Comparison of ENCODE assay signal across 14 mouse cellular contexts in genomic region chr3:90606185-90606584, GRCm38 (mm10). TPM values are rescaled to one million over a fixed set of nuclear protein-coding genes. Genes with fewer than 3 reads are reported as not detected.
DNase-seq lines count a peak whose midpoint lies in the region; ATAC-seq lines count a peak whose summit lies in the region.
"Had no signal": no experiment of that assay in that cellular context is flagged by ENCODE, and none has a peak within 500 bp of the region (broad histone marks: within the 10 kb centered on the region; RNA-seq: fewer than 3 reads in every experiment).

No protein-coding gene starts in this region.

- H3K4me2 ChIP-seq in forebrain, embryonic 12.5 days: no peak overlapping the region
- no peak overlapping the region for H3K4me2 ChIP-seq in limb, embryonic 13.5 days (replicated peaks)
- H3K4me2 ChIP-seq in forebrain, embryonic 13.5 days: no peak overlapping the region
- H3K4me2 ChIP-seq: midbrain, embryonic 12.5 days had no signal

- no peak overlapping the region for H3K4me3 ChIP-seq in forebrain, embryonic 10.5 days
- no peak overlapping the region for H3K4me3 ChIP-seq in forebrain, embryonic 12.5 days (replicated peaks)
- H3K4me3 ChIP-seq in limb, embryonic 13.5 days: no peak overlapping the region
- H3K4me3 ChIP-seq in forebrain, embryonic 13.5 days: no peak overlapping the region
- H3K4me3 ChIP-seq: heart, embryonic 10.5 days; midbrain, embryonic 12.5 days had no signal

- no peak for ATAC-seq in forebrain, embryonic 12.5 days (ENCODE audit: low FRiP score)
- ATAC-seq in limb, embryonic 13.5 days (ENCODE audit: low FRiP score, low read depth): peak; percentile 66; the same call in 1 of the 2 replicates
- no peak for ATAC-seq in forebrain, embryonic 13.5 days

- H3K4me1 ChIP-seq in forebrain, embryonic 10.5 days: peaks cover 24% of the 10 kb centered on the region
- peaks cover 10% of the 10 kb centered on the region; the same call in 1 of the 2 replicates for H3K4me1 ChIP-seq in forebrain, embryonic 12.5 days
- peaks cover 45% of the 10 kb centered on the region for H3K4me1 ChIP-seq in limb, embryonic 13.5 days
- peaks cover 12% of the 10 kb centered on the region for H3K4me1 ChIP-seq in forebrain, embryonic 13.5 days

- no peaks in the 10 kb centered on the region for H3K27me3 ChIP-seq in forebrain, embryonic 10.5 days (ENCODE audit: poor library complexity, severe bottlenecking)
- 0 out of 2 replicates have a peak, but pooled peaks cover 2% of the 10 kb centered on the region for H3K27me3 ChIP-seq in forebrain, embryonic 12.5 days
- H3K27me3 ChIP-seq in limb, embryonic 13.5 days: no peaks in the 10 kb centered on the region
- no peaks in the 10 kb centered on the region; the same call in 1 of the 2 replicates for H3K27me3 ChIP-seq in forebrain, embryonic 13.5 days
- H3K27me3 ChIP-seq: midbrain, embryonic 12.5 days had no signal

- H3K9ac ChIP-seq in forebrain, embryonic 12.5 days: no peak overlapping the region
- H3K9ac ChIP-seq in limb, embryonic 13.5 days: no peak overlapping the region
- H3K9ac ChIP-seq in forebrain, embryonic 13.5 days: no peak overlapping the region
- H3K9ac ChIP-seq: midbrain, embryonic 12.5 days had no signal

- no peaks in the 10 kb centered on the region for H3K9me3 ChIP-seq in forebrain, embryonic 10.5 days
- no peaks in the 10 kb centered on the region for H3K9me3 ChIP-seq in forebrain, embryonic 12.5 days
- H3K9me3 ChIP-seq in limb, embryonic 13.5 days: no peaks in the 10 kb centered on the region
- H3K9me3 ChIP-seq in forebrain, embryonic 13.5 days (replicated peaks): no peaks in the 10 kb centered on the region
- H3K9me3 ChIP-seq: heart, embryonic 10.5 days; midbrain, embryonic 12.5 days had no signal

- H3K27ac ChIP-seq in forebrain, embryonic 10.5 days: peak overlapping the region; percentile 56
- H3K27ac ChIP-seq in forebrain, embryonic 12.5 days: no peak overlapping the region
- H3K27ac ChIP-seq in limb, embryonic 13.5 days: peak overlapping the region; percentile 85
- no peak overlapping the region for H3K27ac ChIP-seq in forebrain, embryonic 13.5 days
- H3K27ac ChIP-seq: heart, embryonic 10.5 days; midbrain, embryonic 12.5 days had no signal

- H3K36me3 ChIP-seq in forebrain, embryonic 10.5 days (replicated peaks): no peaks in the 10 kb centered on the region
- H3K36me3 ChIP-seq in forebrain, embryonic 12.5 days (replicated peaks): no peaks in the 10 kb centered on the region
- H3K36me3 ChIP-seq in limb, embryonic 13.5 days: no peaks in the 10 kb centered on the region
- H3K36me3 ChIP-seq in forebrain, embryonic 13.5 days (ENCODE audit: poor library complexity, severe bottlenecking): no peaks in the 10 kb centered on the region
- H3K36me3 ChIP-seq: heart, embryonic 10.5 days; midbrain, embryonic 12.5 days had no signal

- WGBS in forebrain, embryonic 10.5 days: 91% methylated on average over 6 of the region's 6 CpGs
- WGBS in forebrain, embryonic 12.5 days: 81% methylated on average over 6 of the region's 6 CpGs
- WGBS in limb, embryonic 13.5 days: 51% methylated on average over 6 of the region's 6 CpGs
- 92% methylated on average over 6 of the region's 6 CpGs for WGBS in forebrain, embryonic 13.5 days

- DNase-seq in forebrain, embryonic 10.5 days (ENCODE audit: extremely low spot score, low spot score): peak; percentile 49
- DNase-seq in kidney, postnatal 10 days: peak; percentile 65
- DNase-seq in kidney, adult 8-10 months: no peak
- peak; percentile 47 for DNase-seq in embryo, embryonic 9.5 days (ENCODE audit: extremely low spot score)
- DNase-seq in layer of hippocampus, adult 9-11 months: no peak
- DNase-seq: adrenal gland, postnatal 10 days; cerebellum, adult 2 months; kidney, adult 18-20 months; left cerebral cortex, postnatal 4 days had no signal

RNA-seq across cellular contexts. Expression of gene S100a5, which starts 2.1 kb away (rescaled TPM):
- not detected in 2 replicates for polyA plus RNA-seq in forebrain, embryonic 10.5 days (2016; fragmentation: Nextera tagmentation; extraction: Ambion mirVana)
- 0.56 TPM in 1 of 2 replicates, not detected in the other for polyA plus RNA-seq in forebrain, embryonic 12.5 days (2016; fragmentation: Nextera tagmentation; extraction: Ambion mirVana)
- polyA plus RNA-seq in limb, embryonic 13.5 days (2015; fragmentation: Nextera tagmentation; extraction: Ambion mirVana): not detected in 2 replicates
- polyA plus RNA-seq in forebrain, embryonic 13.5 days (2015; fragmentation: Nextera tagmentation; extraction: Ambion mirVana): not detected in 2 replicates
- polyA plus RNA-seq: cerebellum, adult 2 months; heart, embryonic 10.5 days; midbrain, embryonic 12.5 days had no signal

RNA-seq across cellular contexts. Expression of gene S100a4, which starts 2.6 kb away (rescaled TPM):
- 0.47 TPM in 1 of 2 replicates, not detected in the other for polyA plus RNA-seq in forebrain, embryonic 10.5 days (2016; fragmentation: Nextera tagmentation; extraction: Ambion mirVana)
- 1.6 and 1.7 TPM in 2 replicates for polyA plus RNA-seq in forebrain, embryonic 12.5 days (2016; fragmentation: Nextera tagmentation; extraction: Ambion mirVana)
- polyA plus RNA-seq in limb, embryonic 13.5 days (2015; fragmentation: Nextera tagmentation; extraction: Ambion mirVana): 6.7 and 7.0 TPM in 2 replicates
- 0.40 and 1.6 TPM in 2 replicates for polyA plus RNA-seq in forebrain, embryonic 13.5 days (2015; fragmentation: Nextera tagmentation; extraction: Ambion mirVana)

RNA-seq across cellular contexts. Expression of gene Gm42674, which starts 4.5 kb away (rescaled TPM):
- not detected in 2 replicates for polyA plus RNA-seq in forebrain, embryonic 10.5 days (2016; fragmentation: Nextera tagmentation; extraction: Ambion mirVana)
- not detected in 2 replicates for polyA plus RNA-seq in forebrain, embryonic 12.5 days (2016; fragmentation: Nextera tagmentation; extraction: Ambion mirVana)
- not detected in 2 replicates for polyA plus RNA-seq in limb, embryonic 13.5 days (2015; fragmentation: Nextera tagmentation; extraction: Ambion mirVana)
- polyA plus RNA-seq in forebrain, embryonic 13.5 days (2015; fragmentation: Nextera tagmentation; extraction: Ambion mirVana): not detected in 2 replicates
- polyA plus RNA-seq: cerebellum, adult 2 months; heart, embryonic 10.5 days; midbrain, embryonic 12.5 days had no signal

RNA-seq across cellular contexts. Expression of gene S100a6, which starts 6.5 kb away (rescaled TPM):
- 22.4 and 23.2 TPM in 2 replicates for polyA plus RNA-seq in forebrain, embryonic 10.5 days (2016; fragmentation: Nextera tagmentation; extraction: Ambion mirVana)
- 20.1 and 22.2 TPM in 2 replicates for polyA plus RNA-seq in forebrain, embryonic 12.5 days (2016; fragmentation: Nextera tagmentation; extraction: Ambion mirVana)
- 58.5 and 64.0 TPM in 2 replicates for polyA plus RNA-seq in limb, embryonic 13.5 days (2015; fragmentation: Nextera tagmentation; extraction: Ambion mirVana)
- 15.4 and 23.8 TPM in 2 replicates for polyA plus RNA-seq in forebrain, embryonic 13.5 days (2015; fragmentation: Nextera tagmentation; extraction: Ambion mirVana)

RNA-seq across cellular contexts. Expression of gene S100a2, which starts 16.1 kb away (rescaled TPM):
- polyA plus RNA-seq in forebrain, embryonic 10.5 days (2016; fragmentation: Nextera tagmentation; extraction: Ambion mirVana): not detected in 2 replicates
- polyA plus RNA-seq in forebrain, embryonic 12.5 days (2016; fragmentation: Nextera tagmentation; extraction: Ambion mirVana): not detected in 2 replicates
- polyA plus RNA-seq in limb, embryonic 13.5 days (2015; fragmentation: Nextera tagmentation; extraction: Ambion mirVana): not detected in 2 replicates
- not detected in 2 replicates for polyA plus RNA-seq in forebrain, embryonic 13.5 days (2015; fragmentation: Nextera tagmentation; extraction: Ambion mirVana)
- polyA plus RNA-seq: cerebellum, adult 2 months; heart, embryonic 10.5 days; midbrain, embryonic 12.5 days had no signal

Comparison
In these comparisons a context has a peak if more than half of its experiments do, and no peak if none do; other contexts are left out.
1. DNase-seq: peak in forebrain, embryonic 10.5 days (single experiment), kidney, postnatal 10 days (single experiment) and embryo, embryonic 9.5 days (single experiment); none in kidney, adult 8-10 months (0 of 2) and layer of hippocampus, adult 9-11 months (single experiment).
2. H3K27ac ChIP-seq: peak in forebrain, embryonic 10.5 days (single experiment) and limb, embryonic 13.5 days (single experiment); none in forebrain, embryonic 12.5 days (single experiment) and forebrain, embryonic 13.5 days (single experiment).